Mouse (Mus musculus): Measurements from ENCODE around the gene Slc25a18.
"Not testable (repeated sequence)": the region's sequence is repeated elsewhere in the genome, so short reads cannot be mapped to it uniquely, and the experiment has no call there.

Gene Slc25a18

DNA sequence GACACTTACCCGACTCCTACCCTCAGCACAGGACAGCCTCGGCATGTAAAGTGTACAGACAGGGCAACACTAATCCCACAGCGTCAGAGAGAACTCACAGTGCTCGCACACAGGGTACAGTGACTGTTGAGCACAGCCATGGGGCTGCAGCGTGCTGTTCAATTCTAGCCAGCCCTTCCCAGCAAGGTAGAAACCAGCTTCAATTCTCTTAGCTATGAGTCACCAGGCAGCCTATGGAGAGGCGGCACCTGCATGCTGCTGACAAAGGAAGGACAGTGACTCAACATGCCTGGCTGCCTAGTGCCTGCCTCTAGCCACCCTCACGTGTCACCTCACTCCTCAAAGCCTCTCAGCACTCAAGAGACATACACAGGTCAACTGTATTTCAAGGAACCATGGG lies 24.6 kb downstream of the Slc25a18 start:
- DNase-seq (ENCODE audit: low spot score), result no peak

DNA sequence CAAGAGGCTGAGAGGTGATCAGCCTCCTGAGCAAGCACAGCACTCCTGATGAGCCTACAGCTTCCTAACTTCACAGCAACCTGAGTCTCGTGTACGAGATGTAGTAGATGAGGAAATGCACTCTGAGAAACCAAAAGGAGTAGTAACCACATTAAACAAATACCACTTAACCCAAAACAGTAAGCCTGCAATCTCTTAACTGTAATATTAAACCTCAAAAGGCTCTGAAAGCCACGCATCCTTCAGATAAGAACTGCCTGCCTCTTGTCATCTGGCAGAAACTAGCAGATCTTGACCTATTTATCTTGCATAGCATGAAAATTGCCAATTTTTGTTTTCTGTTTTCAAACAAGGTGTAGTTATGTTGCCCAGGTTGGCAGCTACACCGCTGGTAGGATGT lies 25.5 kb downstream of the Slc25a18 start:
- no peak for DNase-seq (ENCODE audit: low spot score)

DNA sequence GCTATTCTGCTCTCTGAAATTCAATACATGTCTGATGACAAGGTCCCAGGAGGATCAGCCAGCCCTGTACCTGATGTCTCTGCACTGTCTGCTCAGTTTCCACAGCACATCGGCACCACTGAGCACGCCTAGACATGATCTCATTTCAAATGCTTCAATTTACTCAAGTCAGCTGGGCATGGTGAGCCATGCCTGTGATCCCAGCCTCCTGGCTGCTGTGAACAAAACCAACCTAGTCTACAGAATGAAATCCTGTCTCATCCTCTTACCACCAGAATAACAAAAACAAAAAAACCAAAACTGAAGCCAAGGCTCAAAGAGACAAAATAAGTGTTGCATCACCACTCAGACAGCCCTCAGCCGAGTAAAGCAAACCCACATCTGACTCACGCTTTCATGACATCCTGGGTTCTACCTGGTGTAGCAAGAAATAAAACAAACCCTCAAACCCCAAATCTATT lies 26.2 kb downstream of the Slc25a18 start:
- no peak for DNase-seq (ENCODE audit: low spot score)

DNA sequence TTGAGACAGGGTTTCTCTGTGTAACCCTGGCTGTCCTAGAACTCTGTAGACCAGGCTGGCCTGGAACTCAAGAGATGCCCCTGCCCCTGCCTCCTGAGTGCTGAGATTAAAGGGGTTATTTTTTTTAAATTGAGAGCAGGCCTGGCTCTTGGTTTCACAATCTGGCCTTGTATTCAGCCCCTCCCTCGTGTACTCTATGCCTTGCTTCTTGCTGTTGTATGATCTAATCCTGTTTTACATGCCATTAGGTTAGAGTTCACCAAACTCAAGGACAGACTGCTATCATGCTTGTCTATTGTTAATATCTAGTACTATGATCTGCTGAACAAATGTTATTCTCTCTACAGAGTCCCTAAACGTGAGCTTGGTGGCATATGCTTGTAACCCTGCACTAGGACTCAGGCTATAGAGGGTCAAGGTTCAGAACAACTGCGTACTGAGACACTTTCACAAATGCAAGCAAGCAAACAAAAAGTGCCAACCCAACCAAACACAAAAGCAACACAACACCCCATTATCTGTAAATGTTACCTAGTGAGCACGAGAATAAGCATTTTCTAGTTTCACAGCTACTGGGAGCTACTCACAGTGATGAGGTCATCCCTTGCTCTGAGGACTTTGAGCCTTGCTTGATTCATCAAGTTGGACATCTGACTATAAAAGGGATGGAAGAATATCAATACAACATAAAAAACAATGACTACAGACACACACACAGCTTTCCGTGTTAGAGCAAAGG lies 33.8 kb downstream of the Slc25a18 start:
- DNase-seq (ENCODE audit: low spot score), result no peak

DNA sequence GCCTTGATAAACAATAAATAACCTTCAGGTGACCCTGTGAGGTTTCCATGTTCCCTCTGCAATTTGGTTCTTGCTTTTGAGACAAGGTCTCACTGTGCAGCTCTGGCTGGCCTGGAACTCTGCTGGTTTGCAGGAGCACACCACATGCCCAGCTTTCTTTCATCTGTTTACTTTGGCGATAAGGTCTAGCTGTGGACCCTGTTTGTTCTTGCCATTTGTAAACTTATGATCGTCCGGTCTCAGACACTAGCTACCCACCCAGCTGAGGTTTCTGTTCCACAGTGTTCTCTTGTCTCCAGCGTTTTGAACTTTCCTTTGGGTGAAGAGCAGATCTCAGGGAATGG lies 34.3 kb downstream of the Slc25a18 start:
- DNase-seq (ENCODE audit: low spot score), result no peak

DNA sequence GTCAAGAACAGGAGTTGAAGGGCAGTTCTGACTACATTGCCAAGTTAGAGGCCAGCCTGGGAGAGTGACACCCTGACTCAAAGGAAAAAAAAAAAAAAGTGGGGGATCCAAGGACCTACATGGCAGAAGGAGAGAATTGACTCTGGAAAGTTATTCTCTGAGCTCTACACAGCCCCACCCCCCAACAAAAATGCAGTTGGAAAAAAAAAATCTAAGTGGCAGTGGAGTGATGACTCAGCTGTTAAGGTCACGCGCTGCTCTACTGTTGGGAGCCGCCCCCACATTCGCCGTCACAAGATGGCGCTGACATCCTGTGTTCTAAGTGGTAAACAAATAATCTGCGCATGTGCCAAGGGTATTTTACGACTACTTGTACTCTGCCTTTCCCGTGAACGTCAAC lies 38.6 kb downstream of the Slc25a18 start:
- DNase-seq (ENCODE audit: low spot score), result not testable (repeated sequence)

DNA sequence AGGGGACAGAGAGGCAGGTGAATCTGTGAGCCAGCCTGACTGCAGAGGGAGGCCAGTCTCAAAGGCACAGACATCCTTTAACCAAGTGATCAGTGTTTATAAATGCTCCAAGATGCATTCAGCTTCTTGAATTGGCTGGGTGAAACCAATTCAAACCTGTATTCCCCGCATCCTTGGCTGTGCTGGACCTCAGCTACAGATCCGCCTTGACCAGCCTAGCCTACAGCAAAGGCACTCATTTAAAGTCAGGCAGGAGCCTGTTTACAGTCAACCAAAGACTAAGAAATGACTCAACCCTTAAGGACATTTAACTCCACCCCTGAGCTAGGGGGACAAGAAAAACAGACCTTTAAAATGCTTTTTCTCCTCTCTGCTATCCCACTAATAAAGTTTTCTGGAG lies 45.9 kb downstream of the Slc25a18 start:
- no peak for DNase-seq (ENCODE audit: low spot score)

DNA sequence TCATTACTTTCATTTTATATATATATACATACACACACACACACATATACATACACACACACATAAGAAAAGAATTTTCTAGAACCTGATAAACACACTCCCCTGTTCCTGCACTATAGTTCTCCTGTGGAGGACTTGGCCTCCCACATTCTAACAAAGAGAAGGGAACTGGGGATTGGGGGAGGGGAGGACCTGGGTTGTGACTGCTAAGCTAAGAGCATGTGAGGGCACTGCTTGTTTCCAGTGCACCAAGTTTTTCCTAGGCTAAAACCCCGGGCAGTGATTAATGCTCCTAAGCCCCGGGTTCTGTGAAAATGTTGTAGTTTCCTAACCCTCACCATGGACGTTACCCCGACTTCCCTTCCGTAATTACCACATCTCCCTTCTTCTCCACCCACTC lies 46.8 kb downstream of the Slc25a18 start:
- no peak for DNase-seq (ENCODE audit: low spot score)

DNA sequence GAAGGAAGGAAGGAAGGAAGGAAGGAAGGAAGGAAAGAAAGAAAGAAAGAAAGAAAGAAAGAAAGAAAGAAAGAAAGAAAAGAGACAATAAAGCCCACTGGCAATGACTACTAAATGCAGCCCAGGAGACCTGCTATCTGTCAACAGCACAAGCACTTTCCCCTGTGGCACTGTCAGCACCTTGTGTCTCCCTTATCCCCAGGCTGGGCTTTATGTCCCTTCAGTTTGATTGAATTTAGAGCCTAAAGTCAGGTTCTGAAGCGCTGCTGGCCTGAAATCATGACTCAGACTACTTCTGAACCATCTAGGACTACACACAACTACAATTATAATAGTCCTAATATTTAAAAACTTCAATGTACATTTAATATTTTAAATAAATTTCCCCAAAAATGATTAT lies 47.6 kb downstream of the Slc25a18 start:
- no peak for DNase-seq (ENCODE audit: low spot score)

DNA sequence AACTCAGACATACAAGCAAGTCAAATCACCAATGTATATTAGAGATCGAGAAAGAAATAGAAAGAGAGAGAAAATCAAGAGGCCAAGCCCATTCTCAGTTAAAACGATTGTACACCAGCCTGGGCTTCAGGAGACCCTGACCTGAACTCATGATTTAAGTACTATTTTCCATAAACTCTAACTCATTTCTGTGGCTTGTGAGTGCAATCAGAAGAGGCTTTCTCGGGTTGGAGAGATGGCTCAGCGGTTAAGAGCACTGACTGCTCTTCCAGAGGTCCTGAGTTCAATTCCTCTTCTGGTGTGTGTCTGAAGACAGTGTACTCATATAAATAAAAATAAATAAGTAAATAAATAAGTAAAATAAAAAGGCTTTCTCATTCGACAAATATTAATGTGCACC lies 48.3 kb downstream of the Slc25a18 start:
- no peak for DNase-seq (ENCODE audit: low spot score)

DNA sequence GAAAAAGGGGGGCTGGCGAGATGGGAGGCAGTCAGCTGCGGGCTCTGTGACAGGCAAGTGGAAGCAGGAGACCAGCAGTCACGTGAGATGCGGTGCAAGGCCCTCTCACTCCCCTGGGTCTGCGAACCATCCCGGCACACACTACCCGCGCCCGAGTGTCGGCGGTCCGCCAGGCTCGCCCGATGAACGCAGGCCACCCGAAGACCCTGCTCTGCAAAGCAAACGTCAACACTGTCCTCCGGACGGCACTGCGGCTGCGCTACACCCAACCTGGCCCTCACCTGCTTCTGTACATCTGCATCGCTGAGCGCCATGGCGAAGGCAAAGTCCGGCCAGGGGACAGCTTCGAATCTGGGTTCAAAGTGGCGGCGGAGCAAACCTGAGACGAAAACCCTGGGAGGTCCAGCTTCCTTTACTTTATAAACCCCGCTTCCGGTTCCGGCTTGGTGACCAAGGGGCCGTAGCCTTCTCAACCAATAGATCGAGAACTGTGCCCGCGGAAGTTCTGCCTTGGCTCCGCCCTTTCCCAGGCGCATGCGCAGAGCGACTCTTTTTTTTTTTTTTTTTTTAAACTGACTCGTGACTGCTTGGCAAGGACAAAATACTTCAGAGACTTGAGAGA lies 49.0 kb downstream of the Slc25a18 start, which contains the start of gene Atp6v1e1:
Gene Atp6v1e1, minus strand, starts transcription at position 487 of the 622 bp plus-strand sequence.
- peak; percentile 96 for DNase-seq (ENCODE audit: low spot score)

DNA sequence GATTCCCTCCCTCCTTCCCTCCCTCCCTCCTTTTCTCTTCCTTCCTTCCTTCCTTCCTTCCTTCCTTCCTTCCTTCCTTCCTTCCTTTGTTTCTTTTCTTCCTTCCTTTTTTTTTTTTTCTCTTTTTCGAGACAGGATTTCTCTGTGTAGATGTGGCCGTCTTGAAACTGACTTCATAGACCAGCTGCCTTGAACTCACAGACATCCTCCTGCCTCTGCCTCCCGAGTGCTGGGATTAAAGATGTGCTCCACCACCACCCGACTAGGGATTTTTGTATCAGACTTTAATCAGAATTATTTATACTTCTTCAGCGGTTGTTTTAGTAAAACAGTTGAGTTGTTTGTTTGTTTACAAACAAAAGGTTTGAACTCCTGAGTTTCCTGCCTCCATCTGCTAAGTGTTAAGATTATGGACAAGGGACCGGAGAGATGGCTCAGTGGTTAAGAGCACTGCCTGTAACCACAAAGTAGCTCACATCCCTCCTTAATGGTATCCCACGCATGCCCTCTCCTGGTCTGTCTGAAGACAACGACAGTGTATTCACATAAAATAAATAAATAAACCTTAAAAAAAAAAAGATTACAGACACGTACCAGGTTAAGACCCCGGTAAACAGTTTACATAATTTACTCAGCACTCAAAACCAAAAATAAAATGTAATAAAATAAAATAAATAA lies 49.7 kb downstream of the Slc25a18 start:
- DNase-seq (ENCODE audit: low spot score), result no peak

DNA sequence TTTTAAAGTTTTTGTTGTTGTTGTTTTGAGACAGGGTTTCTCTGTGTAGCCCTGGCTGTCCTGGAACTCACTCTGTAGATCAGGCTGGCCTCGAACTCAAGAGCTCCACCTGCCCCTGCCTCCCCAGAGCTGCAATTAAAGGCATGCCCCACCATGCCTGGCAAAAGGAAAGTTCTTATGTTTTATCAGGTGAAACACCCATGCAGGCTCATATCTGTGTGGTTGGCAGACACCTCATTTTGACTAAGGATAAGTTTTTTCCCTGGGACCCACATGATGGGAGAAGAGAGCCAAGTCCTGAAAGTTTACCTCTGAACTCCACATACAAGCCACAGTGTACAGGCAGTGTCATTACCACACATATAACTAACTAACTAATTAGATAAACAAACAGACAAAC lies 56.7 kb downstream of the Slc25a18 start:
- no peak for DNase-seq (ENCODE audit: low spot score)

DNA sequence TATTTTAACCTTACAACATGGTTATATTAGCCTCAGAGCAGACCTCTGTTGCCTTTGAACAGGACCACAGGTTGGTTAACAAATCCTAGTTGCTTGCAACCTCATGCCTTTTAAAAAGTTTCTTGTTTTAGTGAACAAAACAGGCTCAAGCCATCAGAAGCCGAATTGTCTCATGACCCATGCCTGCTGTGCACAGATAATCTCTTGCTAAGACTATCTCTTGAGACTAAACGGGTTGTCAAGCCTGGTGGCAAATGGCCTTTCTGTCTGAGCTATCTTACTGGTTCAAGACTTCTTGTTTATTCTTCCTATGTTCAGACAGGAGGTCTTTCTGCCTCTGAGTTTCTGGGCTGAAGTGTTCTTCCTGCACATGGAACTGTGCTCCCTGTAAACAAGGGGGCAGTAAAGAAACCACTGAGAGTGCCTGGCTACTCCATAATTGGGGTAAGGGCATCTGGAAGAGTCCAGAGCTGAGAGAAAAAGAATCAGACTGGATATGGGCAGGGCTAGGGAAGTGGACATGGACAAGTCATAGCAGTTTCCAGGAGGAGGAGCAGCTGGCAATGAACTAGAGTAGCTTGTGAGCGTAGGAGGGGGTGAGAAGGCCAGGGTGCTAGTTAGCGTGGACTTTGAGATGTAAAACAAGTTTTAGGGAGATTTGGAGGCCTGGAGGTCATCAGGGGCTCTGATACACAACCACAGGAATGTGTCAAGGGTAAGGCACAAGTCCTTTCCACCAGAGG lies 57.7 kb downstream of the Slc25a18 start:
- no peak for DNase-seq (ENCODE audit: low spot score)

DNA sequence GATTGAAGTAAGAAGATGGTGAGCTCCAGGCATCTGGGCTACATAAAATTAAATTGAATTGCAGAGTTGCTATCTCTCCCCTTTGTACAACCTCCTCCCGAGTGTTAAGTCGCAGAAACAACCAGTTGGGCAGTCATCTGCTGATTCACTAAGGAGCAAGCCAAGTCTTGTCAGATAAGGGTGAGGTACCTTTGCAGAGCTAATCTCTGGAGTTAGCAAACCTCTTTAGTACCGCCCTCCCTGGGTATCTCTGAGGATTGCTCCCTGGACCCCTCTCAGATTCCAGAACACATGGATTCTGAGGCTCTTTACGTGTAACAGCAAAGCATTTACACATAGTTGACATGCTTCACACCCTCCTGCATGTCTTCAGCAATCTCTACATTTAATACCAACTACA lies 58.7 kb downstream of the Slc25a18 start:
- DNase-seq (ENCODE audit: low spot score), result no peak

DNA sequence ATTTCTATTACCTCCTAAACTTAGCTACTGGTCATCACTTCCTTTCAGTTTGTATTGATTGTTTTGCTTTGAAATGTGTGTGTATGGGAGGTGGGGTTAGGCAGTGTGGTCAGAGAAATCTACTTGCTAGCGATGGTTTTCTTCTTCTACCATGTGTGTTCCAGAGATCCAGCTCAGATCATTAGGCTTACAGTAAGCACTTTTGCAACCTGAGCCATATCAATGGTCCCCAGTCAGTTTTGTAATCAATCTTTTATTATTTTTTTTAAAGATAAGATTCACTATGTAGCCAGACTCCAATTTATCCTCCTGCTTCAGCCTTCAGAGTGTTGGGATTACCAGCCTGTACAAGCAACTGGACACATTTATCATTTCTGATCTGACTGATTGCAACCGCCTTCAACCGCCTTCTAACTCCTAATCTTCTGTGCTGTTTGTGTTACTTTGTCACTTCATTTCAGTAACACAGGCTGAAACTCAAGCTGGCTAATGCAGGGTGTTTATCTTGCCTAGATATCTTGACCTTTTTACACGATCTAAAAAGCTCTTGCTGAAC lies 61.5 kb downstream of the Slc25a18 start:
- DNase-seq (ENCODE audit: low spot score), result no peak

DNA sequence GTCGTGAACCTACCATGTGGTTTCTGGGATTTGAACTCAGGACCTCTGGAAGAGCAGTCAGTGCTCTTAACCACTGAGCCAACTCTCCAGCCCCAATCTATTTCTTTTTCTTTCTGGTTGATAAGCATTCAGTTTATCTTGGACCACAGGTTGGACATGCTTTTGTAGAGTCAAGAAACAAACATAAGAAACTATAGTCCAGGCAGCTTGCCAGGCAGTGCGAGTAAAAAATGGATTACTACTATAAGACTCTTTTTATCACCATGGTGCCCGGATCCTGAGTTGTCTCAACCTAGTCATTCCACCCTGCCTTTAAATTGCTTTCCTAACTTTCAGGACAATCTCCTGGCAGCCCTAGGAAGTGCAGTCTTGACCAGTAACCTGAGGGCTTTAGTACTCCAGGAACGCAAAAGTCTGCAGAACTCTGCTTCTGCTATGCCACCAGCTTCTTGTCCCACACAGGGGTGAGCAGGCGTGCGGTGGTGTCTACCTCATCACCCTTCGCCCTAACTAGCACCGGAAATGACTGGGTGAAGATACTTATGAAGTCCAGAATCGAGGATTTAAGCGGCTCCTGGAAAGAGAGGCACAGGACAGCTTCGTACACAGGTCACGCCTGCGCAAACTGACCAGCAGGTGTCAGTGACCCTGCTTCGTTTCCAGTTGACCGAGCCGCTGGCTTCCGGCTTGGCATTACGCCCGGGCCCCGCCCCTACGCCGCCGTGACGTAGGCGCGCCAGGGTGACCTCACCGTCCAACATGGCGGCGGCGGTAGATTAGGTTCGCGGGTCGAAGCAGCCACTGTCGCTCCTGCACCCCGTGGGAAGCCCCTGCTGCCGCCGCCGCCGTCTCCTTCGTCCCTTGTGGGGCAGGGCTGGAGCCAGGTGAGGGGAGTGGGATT lies 62.3 kb downstream of the Slc25a18 start, which contains the start of gene Bcl2l13:
Gene Bcl2l13, plus strand, starts transcription at position 739 of the 901 bp plus-strand sequence.
- peak; percentile 96 for DNase-seq (ENCODE audit: low spot score)

DNA sequence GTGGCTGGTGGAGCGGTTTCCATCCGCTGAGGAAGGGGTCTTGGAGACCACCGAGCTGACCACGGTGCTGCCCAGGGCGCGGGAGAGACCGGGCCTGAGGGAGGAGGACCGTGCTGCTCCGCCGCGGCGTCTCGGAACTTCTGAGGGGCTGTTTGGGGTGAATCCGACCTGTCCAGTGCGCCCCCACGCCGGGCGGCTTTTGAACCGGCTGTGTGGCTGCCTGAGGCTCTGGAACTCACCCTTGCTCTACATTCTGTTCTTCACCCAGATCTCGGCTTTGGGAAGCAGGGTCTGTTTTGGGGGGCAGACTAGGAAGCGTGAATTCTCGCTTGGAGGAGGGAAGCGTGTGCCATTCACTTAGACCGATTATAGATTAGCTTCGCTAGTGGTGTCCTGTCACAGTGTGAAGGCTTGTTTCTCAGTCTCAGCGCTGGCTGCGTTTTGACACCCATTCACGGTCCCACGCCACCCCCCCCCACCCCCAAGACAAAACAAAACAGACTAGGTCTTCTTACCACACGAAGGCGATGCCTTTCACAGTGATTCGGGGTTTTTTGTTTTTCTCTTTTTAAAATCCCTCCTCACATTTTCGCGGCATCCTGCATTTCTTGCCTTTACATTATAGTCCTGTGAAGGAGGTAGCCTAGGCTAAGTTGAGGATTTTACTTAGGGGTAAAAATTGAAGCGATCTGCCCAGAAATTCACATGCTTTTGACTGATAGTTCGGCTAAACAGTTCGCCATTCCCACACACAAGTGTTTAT lies 63.2 kb downstream of the Slc25a18 start:
- peak; percentile 16 for DNase-seq (ENCODE audit: low spot score)

DNA sequence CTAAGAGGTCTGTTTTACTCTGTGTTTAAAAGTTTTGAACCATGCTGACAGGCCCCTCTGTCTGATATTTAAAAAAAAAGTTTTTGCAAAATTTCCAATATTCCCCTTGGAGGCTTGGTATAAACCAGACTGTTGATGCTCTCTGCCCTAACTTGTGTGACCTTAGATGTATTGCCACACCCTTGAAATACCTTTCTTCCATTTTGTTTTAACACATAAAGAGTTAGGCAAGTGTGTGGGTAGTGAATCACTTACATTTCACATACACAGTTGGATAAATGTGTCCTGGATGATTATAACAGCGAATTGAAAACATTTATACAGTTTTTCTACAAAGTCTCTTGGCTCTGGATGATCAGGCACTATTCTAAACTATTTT lies 63.8 kb downstream of the Slc25a18 start:
- no peak for DNase-seq (ENCODE audit: low spot score)

DNA sequence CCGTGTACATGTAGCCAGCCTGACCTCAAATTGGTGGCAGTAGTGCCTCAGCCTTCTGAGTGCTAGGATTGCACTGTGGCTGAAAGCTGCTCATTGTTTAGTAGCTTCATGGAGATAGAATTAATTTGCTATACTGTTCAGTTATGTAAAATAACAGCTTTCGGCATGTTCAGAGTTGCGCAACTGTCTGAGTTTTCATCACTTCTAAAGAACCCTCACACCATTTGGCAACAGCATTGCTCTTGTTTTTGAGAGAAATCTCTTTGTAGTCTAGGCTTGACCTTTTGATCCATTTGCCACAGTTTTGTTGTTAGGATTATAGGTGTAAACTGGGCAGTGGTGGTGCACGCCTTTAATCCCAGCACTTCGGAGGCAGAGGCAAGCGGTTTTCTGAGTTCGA lies 66.9 kb downstream of the Slc25a18 start:
- no peak for DNase-seq (ENCODE audit: low spot score)

Data from lung, postnatal 25 days (tissue).